Mouse (Mus musculus) induced T-regulatory cell, adult 2 months (primary cell): Measurements from ENCODE around the gene Dnmt3a.

Experiments used
- DNase-seq: peaks from one replicate; pipeline ENCODE4 v3.0.0-alpha.2; 2012; ENCODE audit warnings: low read depth

Dnmt3a gene

GRCm38 (mm10) chr12:3823408-3823807, 17.6 kb downstream of the Dnmt3a start:
- DNase-seq: peak; percentile 57

GRCm38 (mm10) chr12:3824906-3825713, 19.3 kb downstream of the Dnmt3a start:
- peak; percentile 26 for DNase-seq

GRCm38 (mm10) chr12:3825714-3826080, 19.9 kb downstream of the Dnmt3a start:
- no peak for DNase-seq

GRCm38 (mm10) chr12:3827771-3828170, 22.0 kb downstream of the Dnmt3a start:
- no peak for DNase-seq

- DNase-seq: no peak
Measured at GRCm38 (mm10) chr12:3833059-3833760, 27.4 kb downstream of the Dnmt3a start.

- peak; percentile 38 for DNase-seq
Measured at GRCm38 (mm10) chr12:3833851-3834273, 28.1 kb downstream of the Dnmt3a start.

GRCm38 (mm10) chr12:3834373-3835314, 28.8 kb downstream of the Dnmt3a start:
- DNase-seq: peak; percentile 91

- peak; percentile 65 for DNase-seq
Measured at GRCm38 (mm10) chr12:3835576-3835975, 29.8 kb downstream of the Dnmt3a start.

- DNase-seq: no peak
Measured at GRCm38 (mm10) chr12:3837081-3837832, 31.4 kb downstream of the Dnmt3a start.

GRCm38 (mm10) chr12:3838009-3838408, 32.2 kb downstream of the Dnmt3a start:
- DNase-seq: no peak

GRCm38 (mm10) chr12:3839662-3840061, 33.9 kb downstream of the Dnmt3a start:
- DNase-seq: no peak

GRCm38 (mm10) chr12:3841121-3841520, 35.3 kb downstream of the Dnmt3a start:
- DNase-seq: no peak

GRCm38 (mm10) chr12:3842843-3843242, 37.0 kb downstream of the Dnmt3a start:
- DNase-seq: no peak

- no peak for DNase-seq
Measured at GRCm38 (mm10) chr12:3843371-3843861, 37.6 kb downstream of the Dnmt3a start.

GRCm38 (mm10) chr12:3843918-3844317, 38.1 kb downstream of the Dnmt3a start:
- DNase-seq: no peak

GRCm38 (mm10) chr12:3844335-3844734, 38.5 kb downstream of the Dnmt3a start:
- no peak for DNase-seq

- DNase-seq: no peak
Measured at GRCm38 (mm10) chr12:3849481-3849880, 43.7 kb downstream of the Dnmt3a start.

- no peak for DNase-seq
Measured at GRCm38 (mm10) chr12:3850165-3850564, 44.4 kb downstream of the Dnmt3a start.

GRCm38 (mm10) chr12:3850731-3851130, 44.9 kb downstream of the Dnmt3a start:
- no peak for DNase-seq

- no peak for DNase-seq
Measured at GRCm38 (mm10) chr12:3851179-3851578, 45.4 kb downstream of the Dnmt3a start.

- peak; percentile 64 for DNase-seq
Measured at GRCm38 (mm10) chr12:3852521-3852920, 46.7 kb downstream of the Dnmt3a start.
